Mouse (Mus musculus): ENCODE data around the gene Ccr7. TPM values are rescaled to one million over a fixed set of nuclear protein-coding genes. Genes with fewer than 3 reads are reported as not detected.

The Ccr7 gene
- polyA plus RNA-seq, 1 experiment from 2014 or later = 0.12 TPM

- DNase-seq (ENCODE audit: low read depth, low spot score) = no peak
- CTCF ChIA-PET = interaction anchor here (1.0 kb wide), 1 partner anchor 108 kb away, joined by 3 read pairs; no protein-coding TSS in a partner anchor
These were observed 7.6 kb downstream of the Ccr7 start for GRCm38 (mm10) chr11:99147041-99147919.

DNA sequence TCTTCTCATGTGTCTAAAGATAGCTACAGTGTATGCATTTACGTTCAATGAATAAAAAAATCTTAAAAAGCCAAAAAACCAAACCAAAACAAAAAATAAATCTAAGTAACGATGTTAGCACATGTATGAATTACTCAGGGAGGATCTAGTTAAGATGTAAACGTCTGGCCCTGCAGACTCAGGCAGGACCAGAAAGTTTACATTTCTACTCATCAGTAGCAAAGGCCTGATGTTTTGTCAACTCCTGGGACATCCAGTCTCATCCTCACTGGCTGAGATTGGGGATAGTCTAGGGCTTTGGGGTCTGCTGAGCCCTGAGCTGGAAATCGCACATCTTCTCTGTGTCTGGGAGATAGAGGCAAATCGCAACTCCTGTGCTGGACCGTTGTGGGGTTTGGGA is 8.3 kb downstream of the Ccr7 start:
- no peak for ATAC-seq
- ChIA-PET CTCF (no interaction called here), POLR2A (no interaction called here)
- DNase-seq (ENCODE audit: low read depth, low spot score) = no peak
- TF ChIP-seq CTCF (IDR thresholded peaks at IDR 0.05) = no peak
- H3K27me3 ChIP-seq = peaks cover 8% of the 10 kb centered on the region
- in situ Hi-C loops (cut with MboI; ENCODE audit: low pct_unique_long_range_greater_than_20kb) = loop anchor here (5.0 kb wide), 3 partner anchors 109 to 229 kb away; no protein-coding TSS in a partner anchor

More at GRCm38 (mm10) chr11:99147041-99147919, 7.6 kb downstream of the Ccr7 start:
- peaks cover 15% of the 10 kb centered on the region for H3K27me3 ChIP-seq
- TF ChIP-seq CTCF (IDR thresholded peaks at IDR 0.05) = no peak
- POLR2A ChIA-PET = no interaction called here
- in situ Hi-C loops (cut with MboI; ENCODE audit: low pct_unique_long_range_greater_than_20kb) = loop anchor here (5.0 kb wide), 3 partner anchors 110 to 230 kb away; no protein-coding TSS in a partner anchor
- no peak for ATAC-seq

DNA sequence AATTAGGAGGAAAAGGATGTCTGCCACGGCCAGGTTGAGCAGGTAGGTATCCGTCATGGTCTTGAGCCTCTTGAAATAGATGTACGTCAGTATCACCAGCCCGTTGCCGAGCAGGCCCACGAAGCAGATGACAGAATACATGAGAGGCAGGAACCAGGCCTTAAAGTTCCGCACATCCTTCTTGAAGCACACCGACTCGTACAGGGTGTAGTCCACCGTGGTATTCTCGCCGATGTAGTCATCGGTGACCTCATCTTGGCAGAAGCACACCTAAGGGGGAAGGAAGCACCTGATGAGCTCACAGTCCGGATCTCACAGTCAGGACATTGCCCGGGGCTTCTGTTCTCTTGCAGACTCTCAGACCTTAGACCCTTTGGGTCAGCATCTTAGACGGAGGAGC is 9.1 kb downstream of the Ccr7 start:
- DNase-seq (ENCODE audit: low read depth, low spot score) = no peak
- no peak for ATAC-seq
- in situ Hi-C loops (cut with MboI; ENCODE audit: low pct_unique_long_range_greater_than_20kb) = loop anchor here (5.0 kb wide), 3 partner anchors 108 to 228 kb away; no protein-coding TSS in a partner anchor
- H3K27me3 ChIP-seq = peaks cover 3% of the 10 kb centered on the region
- ChIA-PET POLR2A (no interaction called here), CTCF (no interaction called here)
- no peak for TF ChIP-seq CTCF (IDR thresholded peaks at IDR 0.05)

DNA sequence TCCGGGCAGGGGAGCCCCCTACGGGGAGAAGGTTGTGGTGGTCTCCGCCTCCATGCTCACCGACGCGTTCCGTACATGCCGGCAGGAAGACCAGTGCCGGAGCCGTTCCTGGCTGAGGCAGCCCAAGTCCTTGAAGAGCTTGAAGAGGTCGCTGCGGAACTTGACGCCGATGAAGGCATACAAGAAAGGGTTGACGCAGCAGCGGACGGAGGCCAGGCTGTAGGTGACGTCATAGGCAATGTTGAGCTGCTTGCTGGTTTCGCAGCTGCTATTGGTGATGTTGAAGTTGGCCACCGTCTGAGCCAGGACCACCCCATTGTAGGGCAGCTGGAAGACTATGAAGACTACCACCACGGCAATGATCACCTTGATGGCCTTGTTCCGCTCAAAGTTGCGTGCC is 9.9 kb downstream of the Ccr7 start:
- H3K27me3 ChIP-seq = peaks cover 8% of the 10 kb centered on the region
- CTCF ChIA-PET = interaction anchor here (1.1 kb wide), 2 partner anchors 104 to 223 kb away, joined by 3 read pairs; partner anchors contain the start of gene Igfbp4
- no peak for ATAC-seq
- in situ Hi-C loops (cut with MboI; ENCODE audit: low pct_unique_long_range_greater_than_20kb) = loop anchor here (5.0 kb wide), 3 partner anchors 108 to 228 kb away; no protein-coding TSS in a partner anchor
- no peak for DNase-seq (ENCODE audit: low read depth, low spot score)
- POLR2A ChIA-PET = no interaction called here
- TF ChIP-seq CTCF (IDR thresholded peaks at IDR 0.05) = no peak

- CTCF ChIA-PET = interaction anchor here (1.1 kb wide), 2 partner anchors 103 to 223 kb away, joined by 3 read pairs; partner anchors contain the start of gene Igfbp4
- POLR2A ChIA-PET = no interaction called here
- DNase-seq (ENCODE audit: low read depth, low spot score) (no peak), ATAC-seq (no peak)
- in situ Hi-C loops (cut with MboI; ENCODE audit: low pct_unique_long_range_greater_than_20kb) = no loop called here
- peaks cover 8% of the 10 kb centered on the region for H3K27me3 ChIP-seq
- TF ChIP-seq CTCF (IDR thresholded peaks at IDR 0.05) = no peak
These were observed 10.4 kb downstream of the Ccr7 start for GRCm38 (mm10) chr11:99144456-99144855.

DNA sequence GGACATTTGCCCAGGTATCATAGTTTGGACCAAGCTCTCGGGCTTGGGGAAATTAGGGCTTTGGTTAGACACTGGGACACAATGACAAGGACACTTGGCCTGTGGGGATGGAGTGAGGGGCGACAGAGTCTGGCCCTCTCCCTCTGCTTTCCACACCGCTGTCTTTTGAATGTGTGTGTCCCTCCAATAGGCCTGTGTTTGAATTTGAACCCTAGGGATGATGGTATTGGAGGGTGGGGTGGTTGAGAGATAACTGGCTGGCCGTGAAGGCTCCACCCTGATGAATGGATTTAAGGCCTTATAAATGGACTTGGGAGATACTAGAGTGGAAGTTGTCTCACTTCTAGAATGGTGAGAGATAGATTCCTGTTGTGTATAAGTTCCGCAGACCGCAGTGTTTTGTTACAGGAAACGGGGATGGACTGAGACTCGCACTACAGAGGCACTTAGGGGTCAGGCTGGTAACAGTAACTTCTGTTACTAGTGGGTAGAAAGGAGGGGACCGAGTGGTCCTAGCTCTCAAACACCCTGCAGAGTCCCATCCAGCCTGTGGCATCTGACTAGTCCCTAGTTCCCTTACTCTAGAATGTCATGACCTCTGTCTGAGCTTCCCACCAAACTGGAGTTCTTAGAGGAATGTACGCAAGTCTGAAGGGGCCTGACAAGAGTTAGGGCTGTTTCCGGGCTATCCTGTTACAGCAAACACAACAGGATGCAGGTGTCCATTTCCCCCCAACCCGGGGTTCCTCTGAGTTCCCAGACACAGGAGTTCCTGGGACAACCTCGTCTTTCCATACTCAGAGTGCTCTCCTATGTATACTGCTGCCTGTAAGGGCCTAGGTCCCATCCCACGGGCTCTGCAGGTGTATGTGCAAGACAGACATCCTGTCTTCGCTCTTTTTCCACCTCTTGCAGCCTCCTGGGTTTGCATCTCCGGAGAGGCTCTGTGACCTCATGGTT is 11.5 kb downstream of the Ccr7 start:
- TF ChIP-seq CTCF (IDR thresholded peaks at IDR 0.05) = no peak
- in situ Hi-C loops (cut with MboI; ENCODE audit: low pct_unique_long_range_greater_than_20kb) = no loop called here
- ChIA-PET POLR2A (no interaction called here), CTCF (interaction anchor here (0.7 kb wide), 1 partner anchor 12 kb away, joined by 3 read pairs; the partner anchor contains the start of gene Ccr7)
- no peak for DNase-seq (ENCODE audit: low read depth, low spot score)
- H3K27me3 ChIP-seq = peaks cover 8% of the 10 kb centered on the region
- ATAC-seq = no peak

GRCm38 (mm10) chr11:99142493-99143095 is 12.3 kb downstream of the Ccr7 start:
- in situ Hi-C loops (cut with MboI; ENCODE audit: low pct_unique_long_range_greater_than_20kb) = no loop called here
- no peak for TF ChIP-seq CTCF (IDR thresholded peaks at IDR 0.05)
- no peak for ATAC-seq
- CTCF ChIA-PET = no interaction called here
- DNase-seq (ENCODE audit: low read depth, low spot score) = no peak
- POLR2A ChIA-PET = no interaction called here
- peaks cover 6% of the 10 kb centered on the region for H3K27me3 ChIP-seq

GRCm38 (mm10) chr11:99142046-99142445 is 12.8 kb downstream of the Ccr7 start:
- DNase-seq (ENCODE audit: low read depth, low spot score) (no peak), ATAC-seq (no peak)
- POLR2A ChIA-PET = no interaction called here
- CTCF ChIA-PET = interaction anchor here (1.0 kb wide), 1 partner anchor 8 kb away, joined by 3 read pairs; no protein-coding TSS in a partner anchor
- peaks cover 5% of the 10 kb centered on the region for H3K27me3 ChIP-seq
- TF ChIP-seq CTCF (IDR thresholded peaks at IDR 0.05) = no peak
- in situ Hi-C loops (cut with MboI; ENCODE audit: low pct_unique_long_range_greater_than_20kb) = no loop called here

DNA sequence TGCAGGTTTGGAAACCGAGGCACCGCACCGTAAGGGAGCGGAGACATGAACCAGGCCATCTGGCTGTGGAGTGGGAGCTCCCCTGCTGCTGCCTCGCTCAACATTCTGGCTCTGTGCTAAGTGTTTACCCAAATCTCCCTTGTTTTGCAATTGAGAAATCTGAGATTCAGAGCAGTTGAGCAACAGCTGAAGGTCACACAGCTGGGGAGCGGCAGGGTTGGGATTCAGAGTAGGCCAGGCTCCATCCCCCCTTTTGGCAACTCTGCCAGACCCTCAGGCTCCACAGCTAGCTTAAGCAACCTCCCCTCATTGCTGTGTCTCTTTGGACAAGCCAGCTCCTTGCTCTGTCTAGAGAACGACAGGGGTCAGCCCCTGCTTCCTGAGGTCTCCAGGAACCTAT is 13.3 kb downstream of the Ccr7 start:
- TF ChIP-seq CTCF (IDR thresholded peaks at IDR 0.05) = no peak
- in situ Hi-C loops (cut with MboI; ENCODE audit: low pct_unique_long_range_greater_than_20kb) = no loop called here
- ChIA-PET CTCF (interaction anchor here (1.0 kb wide), 1 partner anchor 9 kb away, joined by 3 read pairs; no protein-coding TSS in a partner anchor), POLR2A (no interaction called here)
- DNase-seq (ENCODE audit: low read depth, low spot score) (no peak), ATAC-seq (no peak)
- H3K27me3 ChIP-seq = peaks cover 5% of the 10 kb centered on the region

DNA sequence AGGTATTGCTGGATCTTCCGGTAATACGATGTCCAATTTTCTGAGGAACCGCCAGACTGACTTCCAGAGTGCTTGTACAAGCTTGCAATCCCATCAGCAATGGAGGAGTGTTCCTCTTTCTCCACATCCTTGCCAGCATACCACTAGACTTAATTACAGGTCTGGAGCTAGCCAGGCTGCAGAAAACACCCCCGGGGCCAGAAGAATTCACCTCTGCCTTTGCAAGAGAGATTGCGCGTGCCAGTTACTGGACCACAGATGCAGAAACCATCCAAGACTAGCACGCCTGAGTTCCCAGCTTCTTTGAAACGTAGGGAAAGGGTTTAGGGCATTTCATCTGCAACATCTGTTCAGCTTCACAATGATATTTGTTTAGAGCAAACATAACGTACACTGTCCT is 15.9 kb downstream of the Ccr7 start:
- DNase-seq (ENCODE audit: low read depth, low spot score) = no peak
- ChIA-PET CTCF (no interaction called here), POLR2A (no interaction called here)
- in situ Hi-C loops (cut with MboI; ENCODE audit: low pct_unique_long_range_greater_than_20kb) = no loop called here
- H3K27me3 ChIP-seq = peaks cover 5% of the 10 kb centered on the region
- no peak for ATAC-seq
- TF ChIP-seq CTCF (IDR thresholded peaks at IDR 0.05) = no peak

Measured in Patski (cell line).